Mouse (Mus musculus) testis, adult 2 months (tissue): ENCODE data around the gene Psenen. TPM values are rescaled to one million over a fixed set of nuclear protein-coding genes. Genes with fewer than 3 reads are reported as not detected.

Source experiments
- H3K27ac ChIP-seq: fragments of 200-500 bp; 2 replicates; pipeline ENCODE4 v1.5.1; 2012; ENCODE audit warnings: low read depth, low read length; ENCODE audit not compliant: control insufficient read depth, insufficient read depth
- H3K27me3 ChIP-seq: fragments of 200-500 bp; 2 replicates; pipeline ENCODE4 v1.6.1; 2012; ENCODE audit warnings: mild to moderate bottlenecking, low read length, moderate library complexity; ENCODE audit not compliant: control insufficient read depth, insufficient read depth
- H3K36me3 ChIP-seq: fragments of 200-500 bp; 2 replicates; pipeline ENCODE4 v1.6.1; 2012; ENCODE audit warnings: mild to moderate bottlenecking, low read length; ENCODE audit not compliant: control insufficient read depth, insufficient read depth
- H3K4me1 ChIP-seq: fragments of 200-500 bp; 2 replicates; pipeline ENCODE4 v1.6.1; 2012; ENCODE audit warnings: low read length; ENCODE audit not compliant: control insufficient read depth, insufficient read depth
- H3K4me3 ChIP-seq: fragments of 200-500 bp; 2 replicates; pipeline ENCODE4 v1.5.1; 2012; ENCODE audit warnings: low read depth, mild to moderate bottlenecking, low read length, moderate library complexity, mixed read lengths; ENCODE audit not compliant: control insufficient read depth
- CTCF ChIP-seq: fragments of 200-500 bp; IDR thresholded peaks from 2 replicates; pipeline ENCODE4 v1.5.1; 2012; ENCODE audit warnings: low read depth, mild to moderate bottlenecking, inconsistent platforms, low read length, moderate library complexity; ENCODE audit not compliant: control insufficient read depth, insufficient read depth, insufficient replicate concordance
- POLR2A ChIP-seq: fragments of 200-500 bp; IDR thresholded peaks from 2 replicates; pipeline ENCODE4 v1.6.1; 2012; ENCODE audit warnings: low read depth, mild to moderate bottlenecking, inconsistent platforms, low read length, moderate library complexity; ENCODE audit not compliant: control insufficient read depth
- polyA plus RNA-seq: library from polyadenylated mRNA; depleted of rRNA; stranded (reverse); fragments of >200 nt; gene quantifications from 2 replicates; pipeline ENCODE4 v1.2.3, GENCODE M21; 2012

Psenen gene
- polyA plus RNA-seq, 1 experiment, result 167 TPM

GRCm38 (mm10) chr7:30557901-30558514 is 5.4 kb downstream of the Psenen start:
- H3K27ac ChIP-seq, result no peak overlapping the region; the same call in 1 of the 2 replicates
- TF ChIP-seq POLR2A (no peak), CTCF (no peak)
- peaks cover 30% of the 10 kb centered on the region for H3K4me1 ChIP-seq
- H3K4me3 ChIP-seq, result peak overlapping the region; percentile 94
- no peaks in the 10 kb centered on the region; the same call in 1 of the 2 replicates for H3K36me3 ChIP-seq
- H3K27me3 ChIP-seq, result no peaks in the 10 kb centered on the region

DNA sequence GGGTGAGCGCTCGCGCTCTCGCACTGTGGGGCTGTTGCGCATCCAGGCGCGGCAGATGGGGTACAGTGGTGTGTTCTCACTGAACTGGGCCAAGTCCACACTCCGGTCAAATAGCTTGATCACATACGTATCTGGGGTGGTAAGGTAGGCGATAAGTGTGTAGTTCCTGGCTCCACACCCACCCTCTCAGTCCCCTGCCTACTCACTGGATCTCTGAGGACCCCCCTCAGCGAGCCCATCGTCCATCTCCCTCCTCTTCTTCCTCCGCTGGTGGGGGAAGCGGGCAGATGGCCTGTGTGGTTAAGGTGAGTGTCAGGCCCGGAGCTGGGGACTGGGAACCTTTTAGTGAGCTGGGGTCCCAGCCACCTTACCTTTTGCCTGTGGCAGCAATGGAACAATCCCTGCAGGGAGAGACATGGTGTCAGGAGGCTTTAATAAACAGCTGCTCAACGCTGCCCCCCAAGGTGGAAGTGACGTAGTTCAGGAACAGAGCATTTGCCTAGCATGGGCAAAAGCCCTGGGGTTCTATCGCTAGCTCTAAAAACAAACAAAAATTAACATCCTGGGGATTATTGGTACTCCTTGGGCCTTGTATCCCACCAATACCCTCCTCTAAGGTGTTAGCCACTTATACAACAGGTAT is 6.4 kb downstream of the Psenen start:
- H3K27me3 ChIP-seq, result no peaks in the 10 kb centered on the region
- H3K4me3 ChIP-seq, result no peak overlapping the region
- H3K36me3 ChIP-seq, result no peaks in the 10 kb centered on the region; the same call in 1 of the 2 replicates
- H3K27ac ChIP-seq, result no peak overlapping the region
- TF ChIP-seq POLR2A (no peak), CTCF (no peak)
- H3K4me1 ChIP-seq, result peaks cover 32% of the 10 kb centered on the region

DNA sequence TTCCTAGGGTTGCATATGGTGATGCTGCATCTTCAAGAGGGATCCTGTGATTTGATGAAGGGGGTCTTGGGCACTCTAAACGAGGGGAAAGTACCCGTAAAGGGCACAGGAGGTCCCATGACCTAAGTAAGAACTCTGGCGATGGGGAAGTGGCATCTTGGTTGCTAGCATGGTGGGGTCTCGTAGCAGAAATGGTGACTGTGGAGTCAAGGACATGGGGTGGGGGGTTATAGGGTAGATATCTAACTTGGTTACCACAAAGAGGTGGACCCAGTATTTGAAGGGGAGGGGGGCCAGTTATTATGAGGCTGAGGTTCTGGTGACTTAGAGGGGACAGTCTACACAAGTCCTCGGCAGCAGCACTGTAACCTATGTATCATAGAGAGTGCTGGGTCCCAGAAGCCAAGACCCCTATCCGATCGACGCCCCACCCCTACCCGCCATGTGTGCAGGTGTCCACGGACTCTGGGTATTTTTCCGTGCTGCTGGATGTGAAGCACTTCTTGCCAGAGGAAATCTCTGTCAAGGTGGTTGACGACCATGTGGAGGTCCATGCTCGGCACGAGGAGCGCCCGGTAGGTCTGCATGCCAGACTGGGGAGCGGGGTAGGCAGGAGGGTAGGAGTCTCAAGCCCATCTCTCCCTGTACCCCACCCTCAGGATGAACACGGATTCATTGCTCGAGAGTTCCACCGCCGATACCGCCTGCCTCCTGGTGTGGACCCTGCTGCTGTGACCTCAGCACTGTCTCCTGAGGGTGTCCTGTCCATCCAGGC is 9.4 kb downstream of the Psenen start:
- Histone ChIP-seq H3K27me3 (no peaks in the 10 kb centered on the region), H3K36me3 (no peaks in the 10 kb centered on the region; the same call in 1 of the 2 replicates)

DNA sequence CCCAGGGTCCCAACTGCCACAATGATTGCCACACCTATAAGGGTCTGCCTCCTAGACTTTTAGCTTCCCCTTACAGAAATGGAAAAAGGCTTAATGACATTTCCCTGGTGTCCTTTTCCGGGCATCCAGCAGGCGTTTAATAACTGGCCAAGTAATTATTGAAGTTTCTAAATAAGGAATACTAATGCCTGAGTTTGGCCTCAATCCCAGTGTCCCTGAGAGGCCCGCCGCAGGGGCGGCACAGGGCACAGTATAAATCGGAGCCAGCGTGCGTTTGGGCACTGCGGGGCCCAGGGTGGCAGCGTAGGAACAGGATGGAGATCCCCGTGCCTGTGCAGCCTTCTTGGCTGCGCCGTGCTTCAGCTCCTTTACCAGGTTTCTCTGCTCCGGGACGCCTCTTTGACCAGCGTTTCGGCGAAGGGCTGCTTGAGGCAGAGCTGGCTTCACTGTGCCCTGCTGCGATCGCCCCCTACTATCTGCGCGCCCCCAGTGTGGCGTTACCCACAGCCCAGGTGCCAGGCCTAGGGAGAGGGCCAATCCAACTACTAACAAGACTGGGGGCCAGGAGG is 10.3 kb downstream of the Psenen start:
- Histone ChIP-seq H3K36me3 (no peaks in the 10 kb centered on the region; the same call in 1 of the 2 replicates), H3K4me3 (peak overlapping the region; percentile 100), H3K4me1 (peaks cover 25% of the 10 kb centered on the region), H3K27me3 (no peaks in the 10 kb centered on the region), H3K27ac (peak overlapping the region; percentile 100)
- TF ChIP-seq POLR2A, result no peak
- TF ChIP-seq CTCF, result no peak

More for the DNA sequence above, 9.4 kb downstream of the Psenen start:
- Histone ChIP-seq H3K4me1 (peaks cover 28% of the 10 kb centered on the region), H3K4me3 (peak overlapping the region; percentile 100), H3K27ac (peak overlapping the region; percentile 41; the same call in 1 of the 2 replicates)
- TF ChIP-seq POLR2A, result no peak
- TF ChIP-seq CTCF, result 0 out of 2 replicates have a peak, but pooled peaks have one; percentile 11

GRCm38 (mm10) chr7:30552102-30553020 is 11.1 kb downstream of the Psenen start, which contains the start of the genes Hspb6 and Proser3:
Gene Hspb6 (plus strand): TSS chr7:30552178.
Gene Proser3 (minus strand): TSS chr7:30552299.
- H3K4me3 ChIP-seq, result peak within 1 kb of the TSS; percentile 100
- peak; percentile 66 for TF ChIP-seq POLR2A
- no peak; the same call in 1 of the 2 replicates for TF ChIP-seq CTCF
- peak within 1 kb of the TSS; percentile 100 for H3K27ac ChIP-seq
- no peaks in the 10 kb centered on the region for H3K27me3 ChIP-seq
- H3K36me3 ChIP-seq, result no peaks in the 10 kb centered on the region; the same call in 1 of the 2 replicates
- H3K4me1 ChIP-seq, result peaks cover 21% of the 10 kb centered on the region

DNA sequence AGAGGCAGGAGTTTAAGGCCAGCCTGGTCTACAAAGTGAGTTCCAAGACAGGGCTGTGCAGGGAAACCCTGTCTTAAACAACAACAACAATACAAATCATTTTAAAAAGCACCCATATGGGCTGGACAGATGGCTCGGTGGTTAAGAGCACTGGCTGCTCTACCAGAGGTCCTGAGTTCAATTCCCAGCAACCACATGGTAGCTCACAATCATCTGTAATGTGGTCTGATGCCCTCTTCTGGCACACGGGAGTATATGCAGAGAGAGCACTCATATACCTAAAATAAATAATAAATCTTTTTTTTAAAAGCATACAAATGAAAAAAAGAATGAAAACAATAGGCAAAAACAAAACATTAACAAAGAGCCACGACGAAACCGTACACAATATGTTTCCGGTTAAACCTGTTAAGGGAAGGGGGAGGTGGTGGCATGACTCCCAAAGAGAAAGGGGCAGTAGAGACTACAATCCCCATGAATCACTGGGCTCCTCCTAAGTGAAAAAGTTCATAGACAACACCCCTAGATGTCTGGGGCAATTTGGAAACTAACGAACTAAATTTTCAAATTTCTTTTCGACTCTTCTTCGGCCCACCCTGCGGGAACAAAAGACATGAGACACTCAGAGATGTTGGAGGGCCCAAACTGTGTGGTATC is 11.9 kb downstream of the Psenen start:
- H3K27me3 ChIP-seq, result no peaks in the 10 kb centered on the region
- peak overlapping the region; percentile 100 for H3K27ac ChIP-seq
- peak overlapping the region; percentile 100 for H3K4me3 ChIP-seq
- TF ChIP-seq CTCF (no peak), POLR2A (no peak)
- H3K4me1 ChIP-seq, result peaks cover 21% of the 10 kb centered on the region
- H3K36me3 ChIP-seq, result no peaks in the 10 kb centered on the region
